Mouse (Mus musculus): ENCODE measurements around the gene Numbl. TPM values are rescaled to one million over a fixed set of nuclear protein-coding genes. Genes with fewer than 3 reads are reported as not detected.

Gene Numbl
- total and polyA plus RNA-seq, 3 experiments = 3.7 to 9.7 (median 6.1) TPM

- H3K27me3 ChIP-seq (ENCODE audit: control insufficient read depth, insufficient read depth, low read length) = no peaks in the 10 kb centered on the region
- H3K79me2 ChIP-seq (replicated peaks; ENCODE audit: control insufficient read depth, insufficient read depth, low read length) = no peaks in the 10 kb centered on the region
- H3K4me1 ChIP-seq (ENCODE audit: control insufficient read depth, insufficient read depth, low read length) = peaks cover 1% of the 10 kb centered on the region
- TF ChIP-seq CTCF (IDR thresholded peaks at IDR 0.05) (no peak), EP300 (IDR thresholded peaks at IDR 0.05; ENCODE audit: insufficient read depth, low read depth, low read length) (no peak), POLR2A (IDR thresholded peaks at IDR 0.05; ENCODE audit: insufficient read depth, low read depth, low read length) (no peak)
- 71% methylated on average over 6 of the region's 6 CpGs for WGBS
- H3K4me3 ChIP-seq = no peak overlapping the region
- H3K36me3 ChIP-seq (ENCODE audit: control insufficient read depth, insufficient read depth, low read length) = no peaks in the 10 kb centered on the region
- H3K27ac ChIP-seq = no peak overlapping the region
- intact Hi-C loops (cut with DNase I) = no loop called here
- no peak for DNase-seq
- no peak overlapping the region for H3K9ac ChIP-seq (ENCODE audit: low read depth, low read length)
Measured at GRCm38 (mm10) chr7:27298816-27299215, 40.6 kb downstream of the Numbl start.

GRCm38 (mm10) chr7:27300351-27300750, 42.1 kb downstream of the Numbl start:
- intact Hi-C loops (cut with DNase I) = loop anchor here (5.0 kb wide), 1 partner anchor 87 kb away; no protein-coding TSS in a partner anchor
- no peaks in the 10 kb centered on the region for H3K79me2 ChIP-seq (replicated peaks; ENCODE audit: control insufficient read depth, insufficient read depth, low read length)
- TF ChIP-seq POLR2A (IDR thresholded peaks at IDR 0.05; ENCODE audit: insufficient read depth, low read depth, low read length) (no peak), EP300 (IDR thresholded peaks at IDR 0.05; ENCODE audit: insufficient read depth, low read depth, low read length) (no peak), CTCF (IDR thresholded peaks at IDR 0.05) (no peak)
- no peak overlapping the region for H3K27ac ChIP-seq
- H3K4me3 ChIP-seq = no peak overlapping the region
- H3K27me3 ChIP-seq (ENCODE audit: control insufficient read depth, insufficient read depth, low read length) = no peaks in the 10 kb centered on the region
- DNase-seq = no peak
- 69% methylated on average over 4 of the region's 4 CpGs for WGBS
- no peak overlapping the region for H3K9ac ChIP-seq (ENCODE audit: low read depth, low read length)
- H3K36me3 ChIP-seq (ENCODE audit: control insufficient read depth, insufficient read depth, low read length) = no peaks in the 10 kb centered on the region
- H3K4me1 ChIP-seq (ENCODE audit: control insufficient read depth, insufficient read depth, low read length) = peaks cover 1% of the 10 kb centered on the region

GRCm38 (mm10) chr7:27300801-27301200, 42.6 kb downstream of the Numbl start:
- intact Hi-C loops (cut with DNase I) = loop anchor here (5.0 kb wide), 1 partner anchor 86 kb away; no protein-coding TSS in a partner anchor
- H3K27ac ChIP-seq = no peak overlapping the region
- H3K79me2 ChIP-seq (replicated peaks; ENCODE audit: control insufficient read depth, insufficient read depth, low read length) = no peaks in the 10 kb centered on the region
- H3K36me3 ChIP-seq (ENCODE audit: control insufficient read depth, insufficient read depth, low read length) = no peaks in the 10 kb centered on the region
- 61% methylated on average over 5 of the region's 5 CpGs for WGBS
- H3K4me3 ChIP-seq = no peak overlapping the region
- no peak overlapping the region for H3K9ac ChIP-seq (ENCODE audit: low read depth, low read length)
- no peak for DNase-seq
- no peaks in the 10 kb centered on the region for H3K27me3 ChIP-seq (ENCODE audit: control insufficient read depth, insufficient read depth, low read length)
- H3K4me1 ChIP-seq (ENCODE audit: control insufficient read depth, insufficient read depth, low read length) = peaks cover 1% of the 10 kb centered on the region
- no peak for TF ChIP-seq CTCF (IDR thresholded peaks at IDR 0.05)
- no peak for TF ChIP-seq POLR2A (IDR thresholded peaks at IDR 0.05; ENCODE audit: insufficient read depth, low read depth, low read length)
- no peak for TF ChIP-seq EP300 (IDR thresholded peaks at IDR 0.05; ENCODE audit: insufficient read depth, low read depth, low read length)

GRCm38 (mm10) chr7:27302172-27302571, 43.9 kb downstream of the Numbl start:
- Histone ChIP-seq H3K36me3 (ENCODE audit: control insufficient read depth, insufficient read depth, low read length) (no peaks in the 10 kb centered on the region), H3K27ac (no peak overlapping the region), H3K4me1 (ENCODE audit: control insufficient read depth, insufficient read depth, low read length) (peaks cover 1% of the 10 kb centered on the region), H3K79me2 (replicated peaks; ENCODE audit: control insufficient read depth, insufficient read depth, low read length) (no peaks in the 10 kb centered on the region), H3K27me3 (ENCODE audit: control insufficient read depth, insufficient read depth, low read length) (no peaks in the 10 kb centered on the region), H3K9ac (ENCODE audit: low read depth, low read length) (no peak overlapping the region), H3K4me3 (no peak overlapping the region)
- TF ChIP-seq CTCF (IDR thresholded peaks at IDR 0.05) = peak; percentile 98
- peak; percentile 96 for TF ChIP-seq EP300 (IDR thresholded peaks at IDR 0.05; ENCODE audit: insufficient read depth, low read depth, low read length)
- no peak for TF ChIP-seq POLR2A (IDR thresholded peaks at IDR 0.05; ENCODE audit: insufficient read depth, low read depth, low read length)
- DNase-seq = peak; percentile 76 to 81
- WGBS = 9% methylated on average over 11 of the region's 11 CpGs
- intact Hi-C loops (cut with DNase I) = loop anchor here (5.0 kb wide), 1 partner anchor 85 kb away; no protein-coding TSS in a partner anchor

GRCm38 (mm10) chr7:27305091-27305730, 47.0 kb downstream of the Numbl start:
- Histone ChIP-seq H3K27ac (no peak overlapping the region), H3K36me3 (ENCODE audit: control insufficient read depth, insufficient read depth, low read length) (peaks cover 5% of the 10 kb centered on the region; the same call in 1 of the 2 replicates), H3K79me2 (replicated peaks; ENCODE audit: control insufficient read depth, insufficient read depth, low read length) (no peaks in the 10 kb centered on the region), H3K27me3 (ENCODE audit: control insufficient read depth, insufficient read depth, low read length) (no peaks in the 10 kb centered on the region), H3K4me1 (ENCODE audit: control insufficient read depth, insufficient read depth, low read length) (peaks cover 5% of the 10 kb centered on the region), H3K9ac (ENCODE audit: low read depth, low read length) (no peak overlapping the region), H3K4me3 (no peak overlapping the region)
- TF ChIP-seq POLR2A (IDR thresholded peaks at IDR 0.05; ENCODE audit: insufficient read depth, low read depth, low read length) (no peak), EP300 (IDR thresholded peaks at IDR 0.05; ENCODE audit: insufficient read depth, low read depth, low read length) (no peak), CTCF (IDR thresholded peaks at IDR 0.05) (no peak)
- intact Hi-C loops (cut with DNase I) = no loop called here
- WGBS = 85% methylated on average over 17 of the region's 17 CpGs
- DNase-seq = no peak
